Mouse (Mus musculus) bone marrow, adult 2 months (tissue): ENCODE data around the gene Wnt2. TPM values are rescaled to one million over a fixed set of nuclear protein-coding genes. Genes with fewer than 3 reads are reported as not detected.

Experiments
- H3K27ac ChIP-seq: fragments of 200-500 bp; 2 replicates; pipeline ENCODE4 v1.5.1; 2012; ENCODE audit warnings: low read depth, mild to moderate bottlenecking, control low read depth, inconsistent platforms, low read length; ENCODE audit not compliant: control insufficient read depth, poor library complexity, insufficient read depth
- H3K4me1 ChIP-seq: fragments of 200-500 bp; 2 replicates; pipeline ENCODE4 v1.6.1; 2011; ENCODE audit warnings: low read length; ENCODE audit not compliant: control insufficient read depth, insufficient read depth
- H3K4me3 ChIP-seq: fragments of 200-500 bp; replicated peaks from 2 replicates; pipeline ENCODE3; 2011; ENCODE audit warnings: mild to moderate bottlenecking, low read depth, low read length, control low read depth; ENCODE audit not compliant: control insufficient read depth
- CTCF ChIP-seq: fragments of 200-500 bp; IDR thresholded peaks from 2 replicates; pipeline ENCODE4 v1.5.1; 2011; ENCODE audit warnings: low read length, control low read depth; ENCODE audit not compliant: control insufficient read depth, insufficient read depth
- POLR2A ChIP-seq: fragments of 200-500 bp; IDR thresholded peaks from 2 replicates; pipeline ENCODE4 v1.6.1; 2011; ENCODE audit warnings: low read depth, mild to moderate bottlenecking, control low read depth, low read length, borderline replicate concordance; ENCODE audit not compliant: control insufficient read depth
- WGBS: fragments of 180-500 bp; shearing (Covaris S2); methylation state at CpG from one replicate; pipeline ENCODE4 v1.1.7; 2018; 5-methylcytosine and 5-hydroxymethylcytosine counted together
- polyA plus RNA-seq: library from polyadenylated mRNA; stranded (reverse); fragments of >200 nt; gene quantifications from 2 replicates; pipeline ENCODE4 v1.2.4, GENCODE M21; 2011; ENCODE audit warnings: low replicate concordance; ENCODE audit not compliant: missing spikeins, insufficient read depth, insufficient read length

Gene Wnt2
- not detected in 2 replicates for polyA plus RNA-seq

DNA sequence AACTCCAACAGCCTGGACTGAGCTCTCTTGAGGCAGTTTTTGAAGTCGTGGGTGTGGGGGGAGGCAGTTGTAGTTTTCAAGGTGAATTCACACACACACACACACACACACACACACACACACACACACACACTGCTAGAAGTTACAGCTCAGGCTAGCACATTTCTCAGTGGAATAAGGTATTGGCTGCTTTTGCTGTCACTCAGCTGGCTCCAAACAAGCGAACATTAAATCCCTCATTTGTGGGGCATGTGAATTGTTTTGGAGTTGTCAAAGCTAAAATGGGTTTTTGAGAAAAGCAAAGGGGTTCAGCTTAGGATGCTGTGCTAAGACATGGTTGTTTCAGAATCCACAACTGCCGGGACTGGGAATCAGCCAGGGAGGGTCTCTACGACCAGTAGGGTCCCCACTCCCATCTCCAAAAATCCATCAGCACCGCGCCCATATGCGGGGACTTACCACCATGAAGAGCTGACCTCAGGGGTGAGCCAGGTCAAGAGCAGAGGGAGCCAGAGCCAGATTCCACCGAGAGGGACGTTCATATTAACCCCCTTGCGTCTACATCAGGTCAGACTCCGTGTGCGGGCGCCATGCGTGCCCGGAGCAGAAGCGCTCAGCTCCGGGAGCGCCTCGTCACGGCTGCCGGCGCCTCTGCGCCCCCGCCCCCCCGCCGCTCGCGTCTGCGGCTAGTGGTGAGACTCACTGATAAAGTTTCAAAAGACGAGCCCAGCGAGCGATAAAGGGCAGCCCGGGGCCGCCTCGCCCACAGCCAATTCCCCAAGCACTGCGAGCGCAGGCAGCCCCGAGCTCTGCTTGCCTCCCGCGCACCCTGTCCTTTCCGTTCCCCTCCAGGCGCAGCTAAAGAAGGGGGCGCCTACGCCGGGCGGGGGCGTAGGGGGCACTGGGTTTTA, at the start of gene Wnt2:
TSS of gene Wnt2 (minus strand) at position 840 of the 911 bp plus-strand sequence.
- TF ChIP-seq POLR2A (no peak), CTCF (no peak)
- H3K27ac ChIP-seq = no peak within 1 kb of the TSS
- no peak within 1 kb of the TSS for H3K4me3 ChIP-seq
- WGBS = 2% methylated on average over 47 of the region's 47 CpGs
- H3K4me1 ChIP-seq = no peaks in the 10 kb centered on the region

DNA sequence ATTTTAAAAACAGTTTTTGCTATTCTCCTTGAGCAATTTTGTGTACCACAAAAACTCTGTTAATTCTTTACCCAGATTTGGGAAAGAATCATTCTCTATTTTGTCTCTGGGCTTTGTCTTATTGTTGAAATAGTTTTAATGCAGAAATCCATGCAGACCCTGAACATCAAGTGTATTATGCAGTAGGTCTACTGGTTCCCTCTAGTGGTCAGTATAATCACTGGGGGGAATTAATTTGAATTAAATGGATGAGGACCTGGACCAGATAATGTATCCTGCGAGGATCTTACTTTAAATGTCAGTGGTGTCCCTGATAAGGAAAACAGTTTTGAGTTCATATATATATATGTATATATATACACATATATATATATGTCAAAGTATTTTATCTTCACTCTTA, 48.2 kb upstream of the Wnt2 start:
- Histone ChIP-seq H3K4me1 (no peaks in the 10 kb centered on the region), H3K4me3 (no peak overlapping the region), H3K27ac (no peak overlapping the region)
- WGBS = 43% methylated on average over 1 of the region's 1 CpGs
- TF ChIP-seq CTCF = no peak
- no peak for TF ChIP-seq POLR2A

DNA sequence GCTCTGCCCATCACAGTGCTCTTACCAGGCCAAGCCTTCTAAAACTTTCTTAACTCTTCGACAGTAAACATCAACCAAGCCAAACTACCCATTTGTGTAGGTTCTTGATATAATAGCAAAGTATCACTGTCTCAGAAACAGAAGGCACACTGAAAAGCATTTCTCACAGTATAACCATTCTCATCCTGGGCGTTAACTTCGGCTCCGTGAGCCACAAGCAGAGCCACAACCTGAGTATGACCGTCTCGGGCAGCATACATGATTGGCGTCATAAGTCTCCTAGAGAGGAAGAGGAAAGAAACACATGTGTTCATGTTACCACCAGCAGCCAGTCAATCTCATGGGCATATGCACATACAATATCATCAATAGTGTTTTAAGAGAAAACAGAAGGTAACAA, 46.6 kb upstream of the Wnt2 start:
- no peak overlapping the region for H3K27ac ChIP-seq
- no peak overlapping the region for H3K4me3 ChIP-seq
- no peak for TF ChIP-seq POLR2A
- no peak for TF ChIP-seq CTCF
- no peaks in the 10 kb centered on the region for H3K4me1 ChIP-seq
- 66% methylated on average over 7 of the region's 7 CpGs for WGBS

DNA sequence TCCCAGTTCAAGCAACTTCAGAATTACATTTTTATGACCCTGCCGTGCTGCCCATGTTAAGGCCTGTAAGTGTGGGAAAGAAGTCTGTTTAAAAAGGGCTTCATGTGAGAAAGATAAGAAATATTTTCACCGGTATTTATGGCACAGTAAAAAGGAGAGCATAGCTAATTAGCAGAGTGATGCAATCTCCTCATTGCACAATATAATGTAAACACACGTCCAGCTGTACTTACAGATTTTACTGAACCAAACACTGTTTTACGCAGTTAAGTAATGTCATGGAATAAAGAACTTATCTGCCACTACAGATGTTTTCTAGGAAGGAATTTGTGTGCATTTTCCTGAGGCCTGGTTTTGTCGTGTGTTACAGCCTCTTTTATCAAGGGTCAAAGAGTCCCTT, 46.2 kb upstream of the Wnt2 start:
- 33% methylated on average over 5 of the region's 5 CpGs for WGBS
- TF ChIP-seq POLR2A (no peak), CTCF (no peak)
- Histone ChIP-seq H3K27ac (no peak overlapping the region), H3K4me3 (no peak overlapping the region), H3K4me1 (no peaks in the 10 kb centered on the region)

DNA sequence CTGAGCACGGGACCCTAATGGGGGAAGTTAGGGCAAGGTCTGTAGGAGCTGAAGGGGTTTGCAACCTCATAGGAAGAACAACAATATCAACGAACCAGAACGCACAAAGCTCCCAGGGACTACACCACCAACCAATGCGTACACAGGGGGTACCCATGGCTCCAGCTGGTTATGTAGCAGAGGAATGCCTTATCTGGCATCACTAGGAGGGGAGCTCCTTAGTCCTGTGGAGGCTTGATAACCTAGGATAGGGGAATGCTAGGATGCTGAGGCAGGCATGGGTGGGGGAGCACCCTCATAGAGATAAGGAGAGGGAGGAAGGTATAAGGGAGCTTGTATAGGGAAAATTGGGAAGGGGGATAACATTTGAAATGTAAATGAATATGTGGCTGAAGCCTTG, 27.5 kb upstream of the Wnt2 start:
- no peak overlapping the region for H3K27ac ChIP-seq
- WGBS = 81% methylated on average over 4 of the region's 4 CpGs
- no peak overlapping the region for H3K4me3 ChIP-seq
- no peaks in the 10 kb centered on the region for H3K4me1 ChIP-seq
- TF ChIP-seq CTCF = no peak
- no peak for TF ChIP-seq POLR2A

DNA sequence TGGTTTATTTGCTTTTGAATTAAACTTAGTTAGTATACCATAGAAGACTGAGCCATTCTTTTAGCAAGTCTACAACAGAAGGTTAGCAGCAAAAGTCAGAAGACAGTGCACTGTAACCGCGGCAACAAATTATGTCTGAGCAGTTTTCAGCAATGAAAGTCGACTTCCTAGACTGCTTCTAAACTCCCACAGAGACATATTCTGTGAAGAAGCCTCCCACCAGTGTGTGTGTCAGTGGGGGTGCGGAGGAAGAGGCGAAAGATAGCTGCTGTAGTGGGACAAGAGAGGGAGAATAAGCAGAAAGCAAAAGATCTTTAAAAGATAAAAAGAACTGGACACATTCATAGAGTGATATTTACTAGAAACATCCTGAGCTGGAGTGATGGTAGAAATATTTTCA, 21.3 kb upstream of the Wnt2 start:
- Histone ChIP-seq H3K27ac (no peak overlapping the region), H3K4me1 (no peaks in the 10 kb centered on the region), H3K4me3 (no peak overlapping the region)
- WGBS = 73% methylated on average over 5 of the region's 5 CpGs
- TF ChIP-seq CTCF (no peak), POLR2A (no peak)

DNA sequence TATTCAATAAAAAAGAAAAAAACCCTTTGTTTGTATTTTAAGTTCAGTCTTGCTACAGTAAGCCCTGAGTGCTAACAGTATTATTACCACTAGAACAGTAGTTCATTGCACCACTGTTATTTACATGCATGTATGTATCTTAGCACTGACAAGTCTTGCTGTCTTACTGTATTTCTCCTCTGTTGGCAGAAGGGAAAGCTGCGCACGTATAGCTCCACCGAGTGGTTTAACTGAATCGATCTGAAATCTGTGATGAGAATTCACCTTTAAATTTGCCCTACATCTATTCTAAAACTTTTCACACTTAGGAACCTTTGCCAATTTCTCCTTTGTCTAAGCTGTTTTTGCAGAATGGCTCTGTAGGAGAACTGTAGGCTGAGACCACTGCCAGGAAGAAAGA, 13.9 kb upstream of the Wnt2 start:
- WGBS = 74% methylated on average over 4 of the region's 4 CpGs
- Histone ChIP-seq H3K27ac (no peak overlapping the region), H3K4me3 (no peak overlapping the region), H3K4me1 (no peaks in the 10 kb centered on the region)
- TF ChIP-seq CTCF (no peak), POLR2A (no peak)

DNA sequence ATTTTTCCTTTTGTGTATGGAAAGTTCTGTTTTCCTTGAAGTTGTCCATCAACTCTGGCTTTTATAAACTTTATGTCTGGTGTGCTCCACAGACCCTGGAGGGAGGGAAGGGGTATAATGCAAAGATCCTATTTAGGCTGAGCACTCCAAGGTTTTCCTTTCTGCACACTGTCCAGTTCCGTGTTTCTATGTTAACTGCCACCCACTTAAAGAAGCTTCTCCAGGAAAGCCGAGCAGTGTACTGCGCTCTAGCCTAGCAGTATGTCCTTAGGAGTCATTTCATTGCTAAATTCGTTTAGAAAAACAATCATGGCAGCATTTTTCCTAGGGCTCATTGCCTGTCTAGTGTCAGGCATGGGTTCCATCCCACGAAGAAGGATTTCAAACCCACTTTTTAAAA, 12.8 kb upstream of the Wnt2 start:
- WGBS = 76% methylated on average over 5 of the region's 5 CpGs

DNA sequence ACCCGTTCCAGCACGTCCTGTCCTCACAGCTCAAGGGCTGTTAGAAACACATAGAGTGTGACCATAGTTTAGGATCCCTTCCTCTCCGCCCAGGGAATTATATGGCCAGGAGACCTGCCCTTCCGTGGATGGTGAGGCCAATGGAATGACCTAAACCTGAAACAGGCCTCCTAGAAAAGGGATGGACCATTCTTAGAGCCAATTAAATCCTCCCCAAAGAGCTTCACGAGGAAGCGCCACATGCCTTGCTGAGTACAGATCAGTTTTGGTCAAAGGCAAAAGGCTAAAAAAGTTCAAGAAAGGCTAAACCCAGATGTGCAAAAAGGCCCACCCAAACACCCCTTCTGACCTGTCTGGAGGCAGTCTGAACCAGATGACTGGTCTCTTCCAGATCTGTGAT, 1.9 kb upstream of the Wnt2 start:
- TF ChIP-seq CTCF = no peak
- no peak for TF ChIP-seq POLR2A
- Histone ChIP-seq H3K27ac (no peak overlapping the region), H3K4me1 (no peaks in the 10 kb centered on the region), H3K4me3 (no peak overlapping the region)
- 34% methylated on average over 6 of the region's 6 CpGs for WGBS

More for the DNA sequence above, 12.8 kb upstream of the Wnt2 start:
- Histone ChIP-seq H3K4me1 (no peaks in the 10 kb centered on the region), H3K27ac (no peak overlapping the region), H3K4me3 (no peak overlapping the region)
- TF ChIP-seq POLR2A = no peak
- no peak for TF ChIP-seq CTCF
